In genomic region chr8:123898576-123898975, GRCm38 (mm10) we compare ENCODE assay signal across 26 mouse cellular contexts. TPM values are rescaled to one million over a fixed set of nuclear protein-coding genes. Genes with fewer than 3 reads are reported as not detected.
"Had no signal": no experiment of that assay in that cellular context is flagged by ENCODE, and none has a peak within 500 bp of the region (broad histone marks: within the 10 kb centered on the region; RNA-seq: fewer than 3 reads in every experiment).

No protein-coding gene starts in this region.

- H3K4me2 ChIP-seq: heart, embryonic 11.5 days; heart, embryonic 13.5 days; heart, embryonic 15.5 days; hindbrain, embryonic 13.5 days; hindbrain, embryonic 15.5 days; kidney, embryonic 15.5 days; limb, embryonic 13.5 days; limb, embryonic 15.5 days; liver, embryonic 12.5 days had no signal

- ATAC-seq: hindbrain, postnatal 0 days; intestine, embryonic 16.5 days; liver, embryonic 12.5 days had no signal

- H3K27ac ChIP-seq: heart, adult 2 months; heart, embryonic 13.5 days; heart, embryonic 15.5 days; hindbrain, embryonic 13.5 days; hindbrain, embryonic 15.5 days; hindbrain, postnatal 0 days; kidney, embryonic 15.5 days; kidney, postnatal 0 days; limb, embryonic 13.5 days; limb, embryonic 15.5 days; liver, embryonic 12.5 days; liver, embryonic 14.5 days had no signal

- DNase-seq: gastrocnemius, postnatal 36 days; heart, adult 11 months; heart, adult 2 months; heart, postnatal 14 days; heart, postnatal 36 days; kidney, adult 11 months; kidney, adult 2 months; kidney, adult 9 months; kidney, postnatal 36 days; layer of hippocampus, adult 9-11 months; layer of hippocampus, postnatal 36 days; left cerebral cortex, postnatal 4 days had no signal

- H3K4me3 ChIP-seq: heart, adult 2 months; heart, embryonic 13.5 days; heart, embryonic 15.5 days; hindbrain, embryonic 13.5 days; hindbrain, embryonic 15.5 days; kidney, embryonic 15.5 days; limb, embryonic 13.5 days; limb, embryonic 15.5 days; liver, embryonic 12.5 days had no signal

RNA-seq across cellular contexts. Expression of gene Acta1, which starts 4.0 kb away (rescaled TPM):
- total RNA-seq: hematopoietic stem cell, adult 5-6 weeks had no signal
